Mouse (Mus musculus) G1E (cell line): Measurements from ENCODE around the gene Slc35f1.

Experiments used
- CTCF ChIP-seq: IDR thresholded peaks from 2 replicates; pipeline ENCODE4 v1.5.1; 2012; ENCODE audit warnings: low read depth, low read length, inconsistent platforms, mixed read lengths
- GATA1 ChIP-seq: IDR thresholded peaks from 2 replicates; pipeline ENCODE4 v1.6.1; 2012; ENCODE audit warnings: borderline replicate concordance, low read length, inconsistent platforms, mixed read lengths
- TAL1 ChIP-seq: conservative IDR thresholded peaks from 2 replicates; pipeline ENCODE4 v1.6.1; 2012; ENCODE audit warnings: low read depth, low read length, inconsistent platforms, mixed read lengths

DNA sequence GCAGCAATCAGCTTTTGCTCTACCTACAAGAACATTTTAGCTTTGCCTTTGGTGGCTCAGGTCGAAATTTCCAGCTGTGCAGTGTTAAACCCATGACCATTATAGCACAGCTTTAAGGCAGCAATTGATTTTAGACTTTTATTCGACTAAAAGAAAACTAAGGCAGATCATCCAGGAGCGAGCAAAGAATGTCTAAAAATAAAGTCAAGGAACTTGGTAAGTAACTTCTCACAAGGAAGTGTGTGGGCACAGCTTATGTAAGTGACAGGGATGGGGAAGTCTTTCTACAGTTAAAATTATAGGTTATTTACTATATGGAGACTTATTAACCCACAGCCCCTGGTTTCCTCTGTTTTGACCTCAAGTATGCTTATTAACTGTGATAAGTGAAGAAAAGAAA lies 262.2 kb downstream of the Slc35f1 start:
- TF ChIP-seq CTCF (no peak), GATA1 (no peak), TAL1 (no peak)
